Mouse (Mus musculus) stomach, embryonic 14.5 days (tissue): ENCODE data around the gene Tmem247. TPM values are rescaled to one million over a fixed set of nuclear protein-coding genes. Genes with fewer than 3 reads are reported as not detected.

Experiments
- ATAC-seq: fragments of 200-750 bp; cut with Nextera tagmentation; 2 replicates; pipeline ENCODE4 v1.8.0; 2017; ENCODE audit warnings: low read depth, moderate TSS enrichment; ENCODE audit not compliant: insufficient number of reproducible peaks, insufficient read depth, low FRiP score
- H3K27ac ChIP-seq: fragments of 300-500 bp; sonication (generic); 2 replicates; pipeline ENCODE4 v1.5.1; 2014; ENCODE audit warnings: mild to moderate bottlenecking, low read length, moderate library complexity, mixed read lengths
- H3K27me3 ChIP-seq: fragments of 300-500 bp; sonication (generic); 2 replicates; pipeline ENCODE4 v1.6.1; 2014; ENCODE audit warnings: low read length, control low read depth, mixed read lengths; ENCODE audit not compliant: control insufficient read depth, insufficient read depth
- H3K36me3 ChIP-seq: fragments of 300-500 bp; sonication (generic); 2 replicates; pipeline ENCODE4 v1.6.1; 2014; ENCODE audit warnings: mild to moderate bottlenecking, control low read depth, low read length, moderate library complexity, mixed read lengths; ENCODE audit not compliant: control insufficient read depth, insufficient read depth
- H3K4me1 ChIP-seq: fragments of 300-500 bp; sonication (generic); 2 replicates; pipeline ENCODE4 v1.6.1; 2014; ENCODE audit warnings: low read length, control low read depth, mixed read lengths; ENCODE audit not compliant: control insufficient read depth, insufficient read depth
- H3K4me2 ChIP-seq: fragments of 300-500 bp; sonication (generic); replicated peaks from 2 replicates; pipeline ENCODE4 v1.6.1; 2014; ENCODE audit warnings: low read depth, low read length, control low read depth
- H3K4me3 ChIP-seq: fragments of 300-500 bp; sonication (generic); 2 replicates; pipeline ENCODE4 v1.5.1; 2014; ENCODE audit warnings: low read depth, low read length, control low read depth
- H3K9ac ChIP-seq: fragments of 300-500 bp; sonication (generic); replicated peaks from 2 replicates; pipeline ENCODE4 v1.6.1; 2014; ENCODE audit warnings: low read depth, mild to moderate bottlenecking, control low read depth, low read length, moderate library complexity, mixed read lengths
- H3K9me3 ChIP-seq: fragments of 300-500 bp; sonication (generic); 2 replicates; pipeline ENCODE4 v1.6.1; 2016; ENCODE audit warnings: low read depth, low read length, control low read depth; ENCODE audit not compliant: control insufficient read depth
- WGBS: fragments of 180-500 bp; shearing (Covaris S2); extraction: QIAGEN DNeasy Blood & Tissue Kit; methylation state at CpG from one replicate; pipeline ENCODE4 v1.1.7; 2014; 5-methylcytosine and 5-hydroxymethylcytosine counted together
- polyA plus RNA-seq: library from polyadenylated mRNA; unstranded; fragments of >200 nt; fragmentation: Nextera tagmentation; extraction: Ambion mirVana; gene quantifications from 2 replicates; pipeline ENCODE4 v1.2.1, GENCODE M21; 2014

Tmem247 gene
- polyA plus RNA-seq, 1 experiment from 2014 or later, result not detected

GRCm38 (mm10) chr17:86968581-86968980, 51.4 kb downstream of the Tmem247 start:
- Histone ChIP-seq H3K4me1 (peaks cover 16% of the 10 kb centered on the region; the same call in 1 of the 2 replicates), H3K4me2 (no peak overlapping the region), H3K9me3 (no peaks in the 10 kb centered on the region), H3K27me3 (no peaks in the 10 kb centered on the region), H3K9ac (no peak overlapping the region), H3K36me3 (peaks cover 6% of the 10 kb centered on the region; the same call in 1 of the 2 replicates), H3K4me3 (no peak overlapping the region), H3K27ac (no peak overlapping the region)
- WGBS, result 90% methylated on average over 5 of the region's 5 CpGs
- ATAC-seq, result no peak

DNA sequence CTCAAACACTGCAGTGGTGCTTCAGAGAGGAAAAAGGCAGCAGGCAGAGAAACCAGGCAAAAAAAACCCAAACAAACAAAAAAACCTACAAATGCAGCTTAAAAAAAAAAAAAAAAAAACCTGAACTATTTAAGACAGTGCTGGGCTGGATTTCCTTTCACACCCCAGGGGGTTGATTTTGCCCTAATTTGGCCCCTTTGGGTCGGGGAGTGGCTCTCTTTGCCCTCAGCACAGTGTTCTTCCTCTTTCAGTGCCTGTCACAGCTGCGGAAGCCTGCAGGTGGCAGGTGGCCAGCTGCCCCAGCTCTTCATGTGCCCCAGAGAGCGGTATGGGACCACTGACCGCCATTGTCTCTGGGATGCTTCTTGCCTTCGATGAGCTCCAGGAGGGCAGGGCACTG, 52.4 kb downstream of the Tmem247 start:
- peaks cover 8% of the 10 kb centered on the region; the same call in 1 of the 2 replicates for H3K36me3 ChIP-seq
- H3K27ac ChIP-seq, result no peak overlapping the region
- peaks cover 12% of the 10 kb centered on the region; the same call in 1 of the 2 replicates for H3K4me1 ChIP-seq
- no peaks in the 10 kb centered on the region for H3K27me3 ChIP-seq
- no peak overlapping the region for H3K4me2 ChIP-seq
- H3K9ac ChIP-seq, result no peak overlapping the region
- ATAC-seq, result no peak
- no peak overlapping the region for H3K4me3 ChIP-seq
- WGBS, result 69% methylated on average over 5 of the region's 5 CpGs
- no peaks in the 10 kb centered on the region for H3K9me3 ChIP-seq

- Histone ChIP-seq H3K27ac (no peak overlapping the region), H3K36me3 (peaks cover 8% of the 10 kb centered on the region; the same call in 1 of the 2 replicates), H3K4me3 (no peak overlapping the region), H3K4me2 (no peak overlapping the region), H3K27me3 (no peaks in the 10 kb centered on the region), H3K9me3 (no peaks in the 10 kb centered on the region), H3K4me1 (peaks cover 6% of the 10 kb centered on the region; the same call in 1 of the 2 replicates), H3K9ac (no peak overlapping the region)
- WGBS, result 93% methylated on average over 15 of the region's 15 CpGs
- no peak for ATAC-seq
Observed at GRCm38 (mm10) chr17:86970026-86970750, 53.0 kb downstream of the Tmem247 start.

GRCm38 (mm10) chr17:86971036-86971435, 53.9 kb downstream of the Tmem247 start:
- peaks cover 9% of the 10 kb centered on the region; the same call in 1 of the 2 replicates for H3K36me3 ChIP-seq
- no peak overlapping the region for H3K4me2 ChIP-seq
- no peak for ATAC-seq
- H3K4me1 ChIP-seq, result no peaks in the 10 kb centered on the region
- no peak overlapping the region for H3K4me3 ChIP-seq
- no peaks in the 10 kb centered on the region for H3K27me3 ChIP-seq
- WGBS, result 79% methylated on average over 5 of the region's 5 CpGs
- no peak overlapping the region for H3K9ac ChIP-seq
- no peaks in the 10 kb centered on the region for H3K9me3 ChIP-seq
- no peak overlapping the region for H3K27ac ChIP-seq

DNA sequence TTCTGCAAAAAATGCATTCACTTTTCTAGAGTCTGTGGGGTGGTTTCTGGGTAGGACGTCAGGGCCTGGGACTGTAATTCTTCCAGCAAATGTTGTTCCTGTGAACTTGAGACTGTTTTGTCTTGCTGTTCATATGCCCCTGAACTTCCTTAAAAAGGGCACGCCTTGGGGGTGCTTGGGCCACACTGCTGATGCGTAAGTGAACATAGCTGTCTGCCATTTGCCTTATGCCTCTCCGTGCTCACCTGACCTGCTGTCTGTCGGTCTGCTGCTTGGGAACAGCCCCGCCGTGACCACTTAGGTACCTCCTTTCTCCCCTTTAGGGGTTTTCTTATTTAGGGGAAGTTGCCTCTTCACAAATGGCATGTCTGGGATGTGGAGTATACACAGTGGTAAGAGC, 54.7 kb downstream of the Tmem247 start:
- no peak overlapping the region for H3K9ac ChIP-seq

More for the DNA sequence above, 54.7 kb downstream of the Tmem247 start:
- WGBS, result 93% methylated on average over 7 of the region's 7 CpGs
- no peak for ATAC-seq
- no peak overlapping the region for H3K4me2 ChIP-seq
- no peak overlapping the region for H3K27ac ChIP-seq
- no peak overlapping the region for H3K4me3 ChIP-seq
- no peaks in the 10 kb centered on the region for H3K27me3 ChIP-seq
- no peaks in the 10 kb centered on the region for H3K9me3 ChIP-seq
- peaks cover 13% of the 10 kb centered on the region; the same call in 1 of the 2 replicates for H3K36me3 ChIP-seq
- H3K4me1 ChIP-seq, result no peaks in the 10 kb centered on the region

Other genes starting within 250 kb of the Tmem247 start
- gene Epas1, start 163.6 kb upstream of the Tmem247 start, polyA plus RNA-seq, result 8.4 and 9.5 TPM in 2 replicates
- not detected in 2 replicates for gene Atp6v1e2, start 30.5 kb downstream of the Tmem247 start, polyA plus RNA-seq
- 22.1 and 24.3 TPM in 2 replicates for gene Rhoq, start 45.7 kb downstream of the Tmem247 start, polyA plus RNA-seq
- gene Pigf, start 108.1 kb downstream of the Tmem247 start, polyA plus RNA-seq, result 46.4 and 47.4 TPM in 2 replicates
- gene Cript, start 108.2 kb downstream of the Tmem247 start, polyA plus RNA-seq, result 132 and 142 TPM in 2 replicates
- gene Socs5, start 190.3 kb downstream of the Tmem247 start, polyA plus RNA-seq, result 15.2 and 15.9 TPM in 2 replicates